Mouse (Mus musculus) liver, embryonic 12.5 days (tissue): ENCODE data around the gene Ube2j2. TPM values are rescaled to one million over a fixed set of nuclear protein-coding genes. Genes with fewer than 3 reads are reported as not detected.

ENCODE experiments used
- ATAC-seq: fragments of 200-750 bp; cut with Nextera tagmentation; 2 replicates; pipeline ENCODE4 v1.8.0; 2017; ENCODE audit warnings: moderate number of reproducible peaks, mild to moderate bottlenecking, moderate library complexity
- H3K27ac ChIP-seq: fragments of 300-500 bp; sonication (generic); 2 replicates; pipeline ENCODE4 v1.5.1; 2016; ENCODE audit warnings: mild to moderate bottlenecking
- H3K27me3 ChIP-seq: fragments of 300-500 bp; sonication (generic); replicated peaks from 2 replicates; pipeline ENCODE4 v1.6.1; 2016; ENCODE audit warnings: mild to moderate bottlenecking, moderate library complexity
- H3K36me3 ChIP-seq: fragments of 300-500 bp; sonication (generic); 2 replicates; pipeline ENCODE4 v1.6.1; 2016; ENCODE audit warnings: mild to moderate bottlenecking, moderate library complexity
- H3K4me1 ChIP-seq: fragments of 300-500 bp; sonication (generic); 2 replicates; pipeline ENCODE4 v1.6.1; 2016
- H3K4me2 ChIP-seq: fragments of 300-500 bp; sonication (generic); 2 replicates; pipeline ENCODE4 v1.6.1; 2016; ENCODE audit warnings: mild to moderate bottlenecking, moderate library complexity
- H3K4me3 ChIP-seq: fragments of 300-500 bp; sonication (generic); 2 replicates; pipeline ENCODE4 v1.5.1; 2016; ENCODE audit warnings: mild to moderate bottlenecking, moderate library complexity
- H3K9ac ChIP-seq: fragments of 300-500 bp; sonication (generic); 2 replicates; pipeline ENCODE4 v1.6.1; 2016; ENCODE audit warnings: mild to moderate bottlenecking, moderate library complexity
- H3K9me3 ChIP-seq: fragments of 300-500 bp; sonication (generic); replicated peaks from 2 replicates; pipeline ENCODE4 v1.6.1; 2016; ENCODE audit warnings: mild to moderate bottlenecking, moderate library complexity
- WGBS: fragments of 180-500 bp; shearing (Covaris S2); methylation state at CpG from one replicate; pipeline ENCODE4 v1.1.7; 2016; ENCODE audit not compliant: insufficient replicate concordance; 5-methylcytosine and 5-hydroxymethylcytosine counted together
- polyA plus RNA-seq: library from polyadenylated mRNA; unstranded; fragments of >200 nt; fragmentation: Nextera tagmentation; extraction: Ambion mirVana; gene quantifications from 2 replicates; pipeline ENCODE4 v1.2.1, GENCODE M21; 2016

The Ube2j2 gene
- polyA plus RNA-seq, 1 experiment from 2014 or later: 106 TPM

GRCm38 (mm10) chr4:155907003-155907402 lies 36.6 kb upstream of the Ube2j2 start:
- H3K9me3 ChIP-seq: no peaks in the 10 kb centered on the region
- H3K4me1 ChIP-seq: no peaks in the 10 kb centered on the region
- ATAC-seq: no peak
- no peaks in the 10 kb centered on the region for H3K27me3 ChIP-seq
- peaks cover 48% of the 10 kb centered on the region for H3K36me3 ChIP-seq
- no peak overlapping the region for H3K9ac ChIP-seq
- no peak overlapping the region for H3K4me3 ChIP-seq
- 76% methylated on average over 11 of the region's 11 CpGs for WGBS
- H3K4me2 ChIP-seq: no peak overlapping the region
- no peak overlapping the region for H3K27ac ChIP-seq

- ATAC-seq: no peak
- Histone ChIP-seq H3K9me3 (no peaks in the 10 kb centered on the region), H3K4me1 (no peaks in the 10 kb centered on the region), H3K9ac (no peak overlapping the region), H3K36me3 (peaks cover 35% of the 10 kb centered on the region), H3K4me3 (no peak overlapping the region), H3K4me2 (no peak overlapping the region), H3K27ac (no peak overlapping the region), H3K27me3 (no peaks in the 10 kb centered on the region)
- WGBS: 64% methylated on average over 7 of the region's 7 CpGs
These were observed 35.4 kb upstream of the Ube2j2 start for GRCm38 (mm10) chr4:155908281-155908680.

GRCm38 (mm10) chr4:155908751-155909150 lies 34.9 kb upstream of the Ube2j2 start:
- H3K4me2 ChIP-seq: no peak overlapping the region
- ATAC-seq: no peak
- H3K36me3 ChIP-seq: peaks cover 31% of the 10 kb centered on the region
- no peaks in the 10 kb centered on the region for H3K4me1 ChIP-seq
- WGBS: 81% methylated on average over 4 of the region's 4 CpGs
- H3K9ac ChIP-seq: no peak overlapping the region
- no peak overlapping the region for H3K4me3 ChIP-seq
- H3K27ac ChIP-seq: no peak overlapping the region
- no peaks in the 10 kb centered on the region for H3K9me3 ChIP-seq
- H3K27me3 ChIP-seq: no peaks in the 10 kb centered on the region

- ATAC-seq: no peak
- Histone ChIP-seq H3K4me3 (no peak overlapping the region), H3K9me3 (no peaks in the 10 kb centered on the region), H3K9ac (no peak overlapping the region), H3K36me3 (no peaks in the 10 kb centered on the region), H3K27me3 (peaks cover 30% of the 10 kb centered on the region), H3K4me1 (no peaks in the 10 kb centered on the region; the same call in 1 of the 2 replicates), H3K27ac (no peak overlapping the region), H3K4me2 (no peak overlapping the region)
- WGBS: 54% methylated on average over 1 of the region's 1 CpGs
These were observed 11.6 kb upstream of the Ube2j2 start for GRCm38 (mm10) chr4:155932031-155932430.

- peaks cover 26% of the 10 kb centered on the region for H3K27me3 ChIP-seq
- peaks cover 23% of the 10 kb centered on the region for H3K36me3 ChIP-seq
- peaks cover 40% of the 10 kb centered on the region for H3K4me1 ChIP-seq
- peak; percentile 32 for ATAC-seq
- H3K9me3 ChIP-seq: no peaks in the 10 kb centered on the region
- H3K27ac ChIP-seq: peak overlapping the region; percentile 85
- peak overlapping the region; percentile 96 for H3K4me2 ChIP-seq
- peak overlapping the region; percentile 99 for H3K4me3 ChIP-seq
- peak overlapping the region; percentile 96 for H3K9ac ChIP-seq
- 2% methylated on average over 17 of the region's 17 CpGs for WGBS
These were observed 580 bp upstream of the Ube2j2 start for GRCm38 (mm10) chr4:155943049-155943452.

- peak overlapping the region; percentile 96 for H3K9ac ChIP-seq
- H3K27ac ChIP-seq: peak overlapping the region; percentile 85
- 0 out of 2 replicates have a peak, but pooled peaks have one; percentile 3 for ATAC-seq
- peaks cover 40% of the 10 kb centered on the region for H3K4me1 ChIP-seq
- peak overlapping the region; percentile 99 for H3K4me3 ChIP-seq
- H3K9me3 ChIP-seq: no peaks in the 10 kb centered on the region
- H3K27me3 ChIP-seq: peaks cover 26% of the 10 kb centered on the region
- H3K4me2 ChIP-seq: peak overlapping the region; percentile 96
- H3K36me3 ChIP-seq: peaks cover 35% of the 10 kb centered on the region
- under 1% methylated on average over 17 of the region's 17 CpGs for WGBS
These were observed 640 bp downstream of the Ube2j2 start for GRCm38 (mm10) chr4:155944271-155944670.

- ATAC-seq: no peak
- Histone ChIP-seq H3K4me1 (peaks cover 40% of the 10 kb centered on the region), H3K27me3 (peaks cover 8% of the 10 kb centered on the region; the same call in 1 of the 2 replicates), H3K4me2 (no peak overlapping the region), H3K36me3 (peaks cover 63% of the 10 kb centered on the region), H3K27ac (no peak overlapping the region), H3K9me3 (no peaks in the 10 kb centered on the region), H3K9ac (no peak overlapping the region), H3K4me3 (no peak overlapping the region)
These were observed 3.5 kb downstream of the Ube2j2 start for GRCm38 (mm10) chr4:155947094-155947493.

- Histone ChIP-seq H3K36me3 (peaks cover 89% of the 10 kb centered on the region), H3K27ac (no peak overlapping the region), H3K9me3 (no peaks in the 10 kb centered on the region), H3K9ac (no peak overlapping the region), H3K4me3 (no peak overlapping the region), H3K27me3 (no peaks in the 10 kb centered on the region), H3K4me2 (no peak overlapping the region), H3K4me1 (peaks cover 7% of the 10 kb centered on the region; the same call in 1 of the 2 replicates)
- no peak for ATAC-seq
- 85% methylated on average over 6 of the region's 6 CpGs for WGBS
These were observed 11.9 kb downstream of the Ube2j2 start for GRCm38 (mm10) chr4:155955491-155955890.

- peaks cover 39% of the 10 kb centered on the region for H3K4me1 ChIP-seq
- ATAC-seq: peak; percentile 19; the same call in 1 of the 2 replicates
- no peak overlapping the region for H3K27ac ChIP-seq
- H3K9ac ChIP-seq: no peak overlapping the region
- H3K4me2 ChIP-seq: no peak overlapping the region
- WGBS: 10% methylated on average over 5 of the region's 5 CpGs
- no peaks in the 10 kb centered on the region for H3K9me3 ChIP-seq
- peaks cover 59% of the 10 kb centered on the region for H3K36me3 ChIP-seq
- H3K27me3 ChIP-seq: no peaks in the 10 kb centered on the region
- H3K4me3 ChIP-seq: no peak overlapping the region
These were observed 15.6 kb downstream of the Ube2j2 start for GRCm38 (mm10) chr4:155959275-155959674.

- Histone ChIP-seq H3K4me1 (peaks cover 53% of the 10 kb centered on the region), H3K27ac (peak within 1 kb of the TSS; percentile 78), H3K9ac (peak within 1 kb of the TSS; percentile 74), H3K4me3 (peak within 1 kb of the TSS; percentile 62), H3K27me3 (no peaks in the 10 kb centered on the region), H3K4me2 (peak within 1 kb of the TSS; percentile 96), H3K36me3 (peaks cover 55% of the 10 kb centered on the region), H3K9me3 (no peaks in the 10 kb centered on the region)
- WGBS: 3% methylated on average over 41 of the region's 42 CpGs
- ATAC-seq: peak; percentile 88
These were observed 18.7 kb downstream of the Ube2j2 start, which contains the start of gene C1qtnf12 for GRCm38 (mm10) chr4:155962167-155962971. TSS of gene C1qtnf12 (plus strand) at chr4:155962318.

GRCm38 (mm10) chr4:155963106-155963505 lies 19.5 kb downstream of the Ube2j2 start:
- WGBS: 50% methylated on average over 7 of the region's 7 CpGs
- Histone ChIP-seq H3K4me1 (peaks cover 60% of the 10 kb centered on the region), H3K4me3 (peak overlapping the region; percentile 62), H3K4me2 (peak overlapping the region; percentile 96), H3K9ac (peak overlapping the region; percentile 74), H3K9me3 (no peaks in the 10 kb centered on the region), H3K36me3 (peaks cover 48% of the 10 kb centered on the region), H3K27ac (peak overlapping the region; percentile 78), H3K27me3 (no peaks in the 10 kb centered on the region)
- no peak for ATAC-seq

- no peak overlapping the region for H3K4me3 ChIP-seq
- H3K4me2 ChIP-seq: peak overlapping the region; percentile 96
- no peaks in the 10 kb centered on the region for H3K27me3 ChIP-seq
- H3K36me3 ChIP-seq: peaks cover 37% of the 10 kb centered on the region
- H3K4me1 ChIP-seq: peaks cover 72% of the 10 kb centered on the region
- H3K9ac ChIP-seq: peak overlapping the region; percentile 74; the same call in 1 of the 2 replicates
- no peaks in the 10 kb centered on the region for H3K9me3 ChIP-seq
- ATAC-seq: no peak
- WGBS: 84% methylated on average over 11 of the region's 11 CpGs
- H3K27ac ChIP-seq: peak overlapping the region; percentile 78
These were observed 20.8 kb downstream of the Ube2j2 start for GRCm38 (mm10) chr4:155964396-155964795.
